Mouse (Mus musculus) adrenal gland (tissue): ENCODE results near the gene Fam209.

Source experiments
- intact Hi-C: fragments of 180-260 bp; cut with DNase I; formaldehyde crosslinking; loops from one replicate; pipeline ENCODE4 v1.15.1; 2025
- long read RNA-seq, 2 experiments: library from polyadenylated mRNA; unstranded; transcript quantifications; one replicate each; pipeline ENCODE4 v2.0.0; 2020; ENCODE audit warnings: borderline replicate concordance in 1 of 2; ENCODE audit not compliant: insufficient replicate concordance in 1 of 2

Fam209 gene
- long read RNA-seq, experiment 1: 0 reads
- long read RNA-seq, experiment 2: 0 reads

DNA sequence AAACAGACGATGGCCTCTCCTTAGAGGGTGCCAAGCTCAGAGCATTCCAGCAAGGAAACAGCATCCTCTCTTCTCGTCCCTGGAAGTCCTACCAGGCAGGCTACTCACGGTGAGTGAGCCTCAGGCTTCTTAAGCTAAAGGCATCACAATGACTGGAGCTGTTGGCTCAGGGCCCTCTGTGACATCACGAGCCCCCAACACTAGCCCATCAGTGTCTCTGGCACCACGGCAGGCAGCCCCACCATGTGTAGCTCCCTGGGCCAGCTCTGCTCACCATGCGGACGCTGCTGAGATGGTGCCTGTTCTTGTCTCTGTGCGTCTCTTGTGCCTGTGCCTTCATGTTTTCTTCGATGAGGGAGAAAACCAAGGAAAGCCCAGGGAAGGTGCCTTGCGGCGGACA, at the start of gene Fam209:
Gene Fam209, plus strand, starts transcription at position 203 of the 400 bp plus-strand sequence.
- intact Hi-C loops: loop anchor here (10.0 kb wide), 1 partner anchor 522 kb away; no protein-coding TSS in a partner anchor

GRCm38 (mm10) chr2:172430609-172431008, 41.7 kb upstream of the Fam209 start:
- intact Hi-C loops: no loop called here

DNA sequence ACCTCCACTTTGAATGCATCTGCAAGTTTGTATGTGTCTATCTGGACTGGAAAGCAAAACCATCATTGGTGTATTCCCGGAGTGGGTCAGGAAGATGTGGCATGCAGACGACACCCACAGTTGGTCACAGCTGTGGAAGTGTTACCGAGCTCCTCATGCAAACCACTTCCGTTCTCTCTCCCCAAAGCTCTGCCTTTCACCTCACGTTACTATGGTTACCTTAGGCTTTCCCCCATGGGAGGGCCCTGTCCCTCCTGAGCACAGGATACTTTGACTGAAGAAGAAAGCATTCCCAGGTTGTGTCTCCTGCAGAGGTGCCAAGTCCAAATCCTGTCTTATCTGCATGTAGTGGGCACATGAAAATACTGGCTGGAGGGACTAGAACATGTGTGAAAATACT, 38.6 kb upstream of the Fam209 start:
- intact Hi-C loops: no loop called here

DNA sequence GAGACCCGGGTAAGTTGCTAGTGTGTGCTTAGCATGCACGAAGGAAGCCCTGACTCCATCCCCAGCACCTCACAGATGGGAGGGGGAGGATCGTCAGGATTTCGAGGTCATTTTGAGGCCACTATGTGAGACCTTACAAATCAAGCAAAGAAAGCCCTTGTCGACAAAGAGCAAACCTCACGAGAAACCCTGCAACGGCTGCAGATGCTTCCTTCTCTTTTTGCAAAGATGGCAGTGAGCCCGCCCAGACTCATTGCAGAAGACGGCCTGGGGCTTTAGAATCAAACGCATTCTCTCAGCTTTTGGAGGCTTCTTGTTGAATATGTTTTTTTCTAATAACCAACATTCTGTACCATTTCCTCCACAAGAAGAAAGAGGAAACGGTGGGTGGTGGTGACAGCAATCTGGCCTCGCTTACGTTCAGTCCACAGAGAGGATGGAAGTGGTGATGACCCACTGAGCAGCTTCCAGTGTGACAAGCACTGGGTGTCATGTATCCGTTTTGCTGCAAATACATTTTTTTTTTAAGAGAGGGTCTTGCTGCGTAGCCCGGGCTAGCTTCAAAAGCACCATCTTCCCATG, 34.9 kb upstream of the Fam209 start:
- intact Hi-C loops: no loop called here

DNA sequence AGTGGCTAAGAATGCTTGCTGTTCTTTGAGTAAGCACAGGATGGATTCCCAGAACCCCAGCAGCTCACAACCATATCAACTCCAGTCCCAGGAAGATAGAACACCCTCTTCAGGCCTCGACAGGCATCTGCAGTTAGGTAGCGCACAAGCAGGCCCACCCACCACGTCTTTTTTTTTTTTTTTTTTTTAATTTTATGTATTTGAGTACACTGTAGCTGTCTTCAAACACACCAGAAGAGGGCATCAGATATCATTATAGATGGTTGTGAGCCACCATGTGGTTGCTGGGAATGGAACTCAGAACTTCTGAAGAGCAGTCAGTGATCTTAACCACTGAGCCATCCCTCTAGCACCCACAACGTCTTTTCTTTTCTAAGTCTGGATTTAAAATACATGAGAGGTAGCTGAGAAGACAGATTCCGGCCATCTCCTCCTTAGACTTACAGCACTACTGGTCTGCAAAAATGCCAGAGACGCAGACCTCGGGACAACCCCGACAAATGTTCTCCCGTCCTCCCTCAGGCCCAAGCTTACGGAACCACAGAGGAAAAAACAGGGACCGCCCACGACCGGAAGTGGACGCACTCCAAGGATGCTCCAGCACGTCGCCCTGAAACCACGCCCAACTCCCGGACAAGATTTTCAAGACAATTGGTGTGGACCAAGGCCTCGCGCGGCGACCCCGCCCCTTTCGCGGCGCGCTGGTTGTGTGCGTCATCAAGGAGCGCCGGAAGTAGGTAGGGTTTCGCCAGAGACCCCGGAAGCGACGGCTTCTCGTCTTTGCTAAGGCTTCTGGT, 32.3 kb upstream of the Fam209 start, which contains the start of gene Rtf2:
Gene Rtf2, plus strand, starts transcription at position 714 of the 797 bp plus-strand sequence.
- intact Hi-C loops: loop anchor here (5.0 to 10.0 kb wide), 3 partner anchors 68 to 215 kb away; partner anchors contain the start of genes Aurka, Cstf1 and Fam210b

GRCm38 (mm10) chr2:172440640-172441005, 31.7 kb upstream of the Fam209 start:
- intact Hi-C loops: loop anchor here (5.0 to 10.0 kb wide), 3 partner anchors 68 to 216 kb away; partner anchors contain the start of genes Aurka, Cstf1 and Fam210b

DNA sequence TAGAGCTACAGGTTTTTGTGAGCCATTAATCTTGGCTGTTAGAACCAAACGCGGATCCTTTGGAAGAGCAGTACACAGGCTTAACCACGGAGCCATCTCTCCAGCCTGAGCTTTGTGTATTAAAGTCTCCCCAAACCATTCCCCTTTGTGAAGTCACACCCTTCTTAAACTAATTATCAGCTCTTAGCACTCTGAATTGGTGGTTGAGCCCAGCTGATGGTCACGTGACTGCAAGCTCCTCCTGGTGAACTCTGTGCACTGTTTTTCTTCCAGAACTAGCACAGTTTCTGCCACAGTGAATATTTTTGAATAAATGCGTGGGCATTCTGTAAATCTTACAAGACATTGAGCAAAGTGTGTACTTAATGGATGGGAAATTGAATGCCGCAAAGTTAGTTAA, 31.1 kb upstream of the Fam209 start:
- intact Hi-C loops: loop anchor here (5.0 to 10.0 kb wide), 3 partner anchors 69 to 216 kb away; partner anchors contain the start of genes Aurka, Cstf1 and Fam210b

DNA sequence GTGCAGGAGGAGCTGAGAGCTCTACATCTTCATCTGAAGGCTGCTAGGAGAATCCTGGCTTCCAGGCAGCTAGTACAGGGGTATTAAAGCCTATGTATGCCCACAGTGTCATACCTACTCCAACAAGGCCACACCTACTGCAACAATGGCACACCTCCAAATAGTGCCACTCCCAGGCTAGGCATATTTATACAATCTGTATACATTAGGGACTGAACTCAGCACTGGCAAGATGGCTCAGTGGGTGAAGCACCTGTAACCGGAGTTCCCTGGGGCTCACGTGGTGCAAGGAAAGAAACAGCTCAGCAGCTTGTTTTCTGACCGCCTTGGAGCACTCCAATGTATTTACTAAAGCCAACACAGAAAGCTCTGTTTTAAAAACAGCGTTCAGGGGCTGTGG, 26.7 kb upstream of the Fam209 start:
- intact Hi-C loops: loop anchor here (10.0 kb wide), 1 partner anchor 221 kb away; no protein-coding TSS in a partner anchor

GRCm38 (mm10) chr2:172447317-172447716, 25.0 kb upstream of the Fam209 start:
- intact Hi-C loops: loop anchor here (10.0 kb wide), 1 partner anchor 223 kb away; no protein-coding TSS in a partner anchor

DNA sequence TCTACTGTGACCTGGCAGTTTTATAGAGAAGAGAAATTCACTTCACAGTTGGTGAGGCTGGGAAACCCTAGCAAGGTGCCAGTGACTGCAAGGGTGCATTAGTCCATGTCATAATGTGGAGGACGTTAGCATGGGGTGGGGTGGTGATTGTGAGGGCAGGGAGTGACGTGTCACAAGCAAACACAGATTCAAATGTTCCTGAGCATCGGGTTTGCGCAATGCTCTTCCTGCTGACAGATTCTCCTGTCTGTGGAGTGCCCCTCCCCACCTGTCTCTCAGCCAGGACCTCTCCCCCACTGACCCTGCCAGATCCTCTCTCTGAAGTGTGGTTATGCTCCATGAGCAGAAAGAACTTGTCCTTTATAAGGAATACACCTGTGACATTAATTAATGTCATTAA, 24.0 kb upstream of the Fam209 start:
- intact Hi-C loops: loop anchor here (10.0 kb wide), 1 partner anchor 224 kb away; no protein-coding TSS in a partner anchor

DNA sequence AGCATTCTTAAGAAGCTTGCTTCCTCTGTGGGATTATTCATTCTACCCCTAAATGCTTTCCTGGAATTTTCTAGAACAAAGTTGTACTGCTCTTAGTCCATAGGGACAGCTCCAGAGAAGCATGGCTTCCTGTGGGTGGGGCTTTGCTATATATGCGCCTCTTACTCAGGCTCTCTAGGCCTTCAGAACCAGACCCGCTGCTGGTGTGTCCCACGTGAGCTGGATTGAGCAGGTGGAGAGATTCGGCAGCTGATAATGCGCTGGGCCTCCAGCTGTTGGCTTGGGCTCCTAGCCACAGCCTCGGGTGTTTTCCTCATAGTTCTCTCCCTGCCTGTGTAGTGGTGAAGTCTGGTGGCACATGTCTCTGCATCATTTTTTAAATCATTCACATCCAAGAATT, 21.7 kb upstream of the Fam209 start:
- intact Hi-C loops: no loop called here

GRCm38 (mm10) chr2:172452031-172452430, 20.3 kb upstream of the Fam209 start:
- intact Hi-C loops: no loop called here

- intact Hi-C loops: no loop called here
These were observed 19.9 kb upstream of the Fam209 start for GRCm38 (mm10) chr2:172452458-172452857.

DNA sequence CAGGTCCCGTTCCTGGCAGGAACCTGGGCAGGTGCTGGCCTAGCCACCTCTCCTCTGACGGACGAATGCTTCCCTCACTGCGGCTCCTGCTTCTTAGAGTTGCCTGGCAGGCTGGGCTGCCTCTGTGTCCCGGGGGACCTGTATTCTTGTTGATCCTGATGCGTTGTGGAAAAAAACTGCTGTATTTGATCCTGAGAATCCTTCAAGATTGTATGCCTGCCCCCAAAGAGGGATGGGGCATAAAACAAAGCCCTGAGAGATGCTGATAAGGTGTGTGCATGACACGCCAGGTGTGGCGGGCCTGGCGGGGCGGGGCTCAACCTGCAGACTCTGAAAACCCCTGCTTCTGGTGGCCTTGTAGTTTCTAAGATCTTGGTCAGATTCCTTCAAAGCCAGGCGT, 13.8 kb upstream of the Fam209 start, which contains the start of gene Gcnt7:
Gene Gcnt7, minus strand, starts transcription at position 101 of the 400 bp plus-strand sequence.
- intact Hi-C loops: no loop called here

DNA sequence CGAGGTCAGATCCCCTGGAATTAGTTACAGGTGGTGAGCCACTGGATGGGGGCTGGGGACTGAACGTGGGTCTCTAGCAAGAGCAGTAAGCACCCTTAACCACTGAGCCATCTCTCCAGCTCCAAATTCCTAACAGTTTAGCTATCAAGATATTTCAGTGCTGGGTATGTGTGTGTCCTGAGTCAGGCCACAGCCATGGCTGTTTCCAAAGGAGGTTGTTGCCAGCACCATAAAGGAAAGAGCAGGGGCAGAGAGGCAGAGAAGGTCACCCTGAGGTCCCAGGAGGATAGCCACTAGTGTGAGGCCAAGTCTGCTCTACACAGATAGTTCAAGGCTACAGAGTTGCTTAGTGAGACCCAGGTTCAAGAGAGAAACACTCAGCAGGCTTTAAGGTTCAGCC, 11.7 kb upstream of the Fam209 start:
- intact Hi-C loops: no loop called here

GRCm38 (mm10) chr2:172462813-172463212, 9.5 kb upstream of the Fam209 start:
- intact Hi-C loops: no loop called here

DNA sequence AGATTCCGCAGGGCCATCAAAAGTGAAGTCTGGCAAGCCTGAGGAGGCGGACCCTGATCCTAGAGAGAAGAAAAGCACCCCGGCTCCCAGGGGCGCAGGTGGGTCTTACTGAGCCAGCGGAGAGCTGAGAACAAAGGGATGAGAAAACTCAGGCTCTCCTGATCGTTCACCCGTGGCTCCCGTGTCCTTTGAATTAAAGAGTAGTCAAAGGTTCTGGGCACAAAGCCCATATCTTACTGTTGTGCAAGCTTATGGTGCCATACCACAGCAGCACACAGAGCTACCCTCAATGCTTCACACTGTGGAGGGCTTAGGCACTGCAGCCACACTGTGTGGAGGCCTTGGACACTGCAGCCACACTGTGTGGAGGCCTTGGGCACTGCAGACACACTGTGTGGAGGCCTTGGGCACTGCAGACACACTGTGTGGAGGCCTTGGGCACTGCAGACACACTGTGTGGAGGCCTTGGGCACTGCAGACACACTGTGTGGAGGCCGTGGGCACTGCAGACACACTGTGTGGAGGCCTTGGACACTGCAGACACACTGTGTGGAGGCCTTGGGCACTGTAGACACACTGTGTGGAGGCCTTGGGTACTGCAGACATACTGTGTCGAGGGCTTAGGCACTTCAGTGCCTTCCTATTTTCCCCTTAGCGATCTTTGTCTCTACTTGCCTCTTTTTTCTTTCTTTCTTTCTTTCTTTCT, 5.7 kb upstream of the Fam209 start:
- intact Hi-C loops: no loop called here

GRCm38 (mm10) chr2:172467206-172467605, 5.1 kb upstream of the Fam209 start:
- intact Hi-C loops: no loop called here

DNA sequence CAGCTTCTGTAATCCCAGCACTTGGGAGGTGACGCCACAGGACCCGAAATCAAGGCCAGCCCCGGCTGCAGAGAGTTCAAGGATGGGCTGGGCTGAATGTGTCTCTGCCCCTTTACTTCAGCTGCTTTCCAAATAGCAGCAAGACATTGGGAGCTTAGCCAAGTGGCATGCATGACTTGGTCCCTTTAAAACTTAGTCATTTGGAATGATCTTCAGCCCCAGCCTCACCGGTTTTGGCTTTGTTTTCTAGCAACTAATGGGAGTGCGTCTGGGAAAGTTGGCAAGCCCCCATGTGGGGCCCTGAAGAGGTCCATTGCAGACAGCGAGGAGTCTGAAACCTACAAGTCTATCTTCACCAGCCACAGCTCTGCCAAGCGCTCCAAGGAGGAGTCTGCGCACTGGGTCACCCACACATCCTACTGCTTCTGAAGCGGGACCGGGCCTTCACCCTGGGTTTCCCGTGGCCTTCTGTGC, 3.9 kb upstream of the Fam209 start:
- intact Hi-C loops: no loop called here

GRCm38 (mm10) chr2:172473591-172473990, 1.3 kb downstream of the Fam209 start:
- intact Hi-C loops: loop anchor here (10.0 kb wide), 1 partner anchor 521 kb away; no protein-coding TSS in a partner anchor

DNA sequence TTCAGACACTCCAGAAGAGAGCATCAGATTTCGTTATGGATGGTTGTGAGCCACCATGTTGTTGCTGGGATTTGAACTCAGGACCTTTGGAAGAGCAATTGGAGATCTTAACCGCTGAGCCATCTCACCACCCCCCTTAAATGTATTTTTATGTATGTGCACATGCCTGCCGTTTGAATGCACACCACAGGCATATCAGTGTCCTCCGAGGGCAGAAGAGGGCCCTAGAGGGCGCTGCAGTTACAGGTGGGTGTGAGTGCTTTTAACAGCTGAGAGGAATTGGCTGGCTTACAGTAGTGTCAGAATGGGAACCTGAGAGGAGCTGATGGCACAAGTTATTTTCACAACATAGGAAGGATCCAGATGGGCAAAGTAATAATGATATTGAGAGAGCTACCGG, 2.6 kb downstream of the Fam209 start:
- intact Hi-C loops: loop anchor here (5.0 to 10.0 kb wide), 2 partner anchors 282 to 520 kb away; no protein-coding TSS in a partner anchor
